Mouse (Mus musculus): Measurements from ENCODE around the gene F12. TPM values are rescaled to one million over a fixed set of nuclear protein-coding genes. Genes with fewer than 3 reads are reported as not detected.

The F12 gene
- polyA plus RNA-seq (2017; shearing (Covaris generic)) = not detected

GRCm38 (mm10) chr13:55426613-55427012 lies at the start of gene F12:
Gene F12 (minus strand): TSS chr13:55426793.

GRCm38 (mm10) chr13:55464027-55464884 lies 37.7 kb upstream of the F12 start, which contains the start of gene Prr7:
Gene Prr7 (plus strand): TSS chr13:55464267.

GRCm38 (mm10) chr13:55444937-55445315 lies 18.3 kb upstream of the F12 start, which contains the start of gene Grk6:
Gene Grk6 (plus strand): TSS chr13:55445072.

GRCm38 (mm10) chr13:55414743-55415380 lies 11.7 kb downstream of the F12 start, which contains the start of gene Pfn3:
Gene Pfn3 (minus strand): TSS chr13:55415232.

GRCm38 (mm10) chr13:55398088-55398487 lies 28.5 kb downstream of the F12 start, which contains the start of gene Slc34a1:
Gene Slc34a1 (plus strand): TSS chr13:55398187.

GRCm38 (mm10) chr13:55369531-55370114 lies 57.0 kb downstream of the F12 start, which contains the start of gene Rgs14:
Gene Rgs14 (plus strand): TSS chr13:55369732.

Other genes with a start within 250 kb of the F12 start
- gene Nsd1, start 217.0 kb downstream of the F12 start, polyA plus RNA-seq (2017; shearing (Covaris generic)) = 74.9 TPM
- gene Prelid1, start 106.3 kb downstream of the F12 start, polyA plus RNA-seq (2017; shearing (Covaris generic)) = 243 TPM
- 90.5 TPM for gene Rab24, start 104.8 kb downstream of the F12 start, polyA plus RNA-seq (2017; shearing (Covaris generic))
- gene Mxd3, start 97.0 kb downstream of the F12 start, polyA plus RNA-seq (2017; shearing (Covaris generic)) = 1.1 TPM
- 121 TPM for gene Lman2, start 64.0 kb downstream of the F12 start, polyA plus RNA-seq (2017; shearing (Covaris generic))
- 82.6 TPM for gene Rgs14, start 57.1 kb downstream of the F12 start, polyA plus RNA-seq (2017; shearing (Covaris generic))
- gene Slc34a1, start 28.6 kb downstream of the F12 start, polyA plus RNA-seq (2017; shearing (Covaris generic)) = not detected
- not detected for gene Pfn3, start 11.6 kb downstream of the F12 start, polyA plus RNA-seq (2017; shearing (Covaris generic))
- 328 TPM for gene Grk6, start 18.3 kb upstream of the F12 start, polyA plus RNA-seq (2017; shearing (Covaris generic))
- 17.7 TPM for gene Prr7, start 37.5 kb upstream of the F12 start, polyA plus RNA-seq (2017; shearing (Covaris generic))
- gene Dbn1, start 61.3 kb upstream of the F12 start, polyA plus RNA-seq (2017; shearing (Covaris generic)) = not detected
- gene Pdlim7, start 86.9 kb upstream of the F12 start, polyA plus RNA-seq (2017; shearing (Covaris generic)) = 10.0 TPM
- gene Dok3, start 102.5 kb upstream of the F12 start, polyA plus RNA-seq (2017; shearing (Covaris generic)) = 0.24 TPM
- gene Ddx41, start 109.9 kb upstream of the F12 start, polyA plus RNA-seq (2017; shearing (Covaris generic)) = 60.4 TPM
- gene Fam193b, start 144.3 kb upstream of the F12 start, polyA plus RNA-seq (2017; shearing (Covaris generic)) = 63.5 TPM
- 214 TPM for gene Tmed9, start 146.9 kb upstream of the F12 start, polyA plus RNA-seq (2017; shearing (Covaris generic))
- 28.4 TPM for gene B4galt7, start 173.1 kb upstream of the F12 start, polyA plus RNA-seq (2017; shearing (Covaris generic))
- 16.7 TPM for gene Caml, start 196.2 kb upstream of the F12 start, polyA plus RNA-seq (2017; shearing (Covaris generic))
- 68.8 TPM for gene Ddx46, start 208.2 kb upstream of the F12 start, polyA plus RNA-seq (2017; shearing (Covaris generic))

Data from effector memory CD4-positive, alpha-beta T cell, adult 5 months (primary cell).